Mouse (Mus musculus) kidney, adult 2 months (tissue): ENCODE measurements around the gene Faap20. TPM values are rescaled to one million over a fixed set of nuclear protein-coding genes. Genes with fewer than 3 reads are reported as not detected.

Source experiments
- DNase-seq: peaks from one replicate; pipeline ENCODE4 v3.0.0; 2021
- H3K27ac ChIP-seq: fragments of 200-500 bp; 2 replicates; pipeline ENCODE4 v1.5.1; 2012; ENCODE audit warnings: low read depth, low read length, control low read depth, inconsistent platforms; ENCODE audit not compliant: insufficient read depth
- H3K27me3 ChIP-seq: fragments of 200-500 bp; replicated peaks from 2 replicates; pipeline ENCODE4 v1.6.1; 2012; ENCODE audit warnings: mild to moderate bottlenecking, moderate library complexity, low read length, inconsistent platforms; ENCODE audit not compliant: control insufficient read depth, insufficient read depth
- H3K36me3 ChIP-seq: fragments of 200-500 bp; 2 replicates; pipeline ENCODE4 v1.6.1; 2012; ENCODE audit warnings: mild to moderate bottlenecking, moderate library complexity, low read length, inconsistent platforms; ENCODE audit not compliant: control insufficient read depth, insufficient read depth
- H3K4me1 ChIP-seq: fragments of 200-500 bp; 2 replicates; pipeline ENCODE4 v1.6.1; 2011; ENCODE audit warnings: low read length; ENCODE audit not compliant: control insufficient read depth, insufficient read depth
- H3K4me3 ChIP-seq: fragments of 200-500 bp; 2 replicates; pipeline ENCODE4 v1.5.1; 2011; ENCODE audit warnings: mild to moderate bottlenecking, low read depth, low read length, control low read depth; ENCODE audit not compliant: insufficient read depth
- CTCF ChIP-seq: fragments of 200-500 bp; conservative IDR thresholded peaks from 2 replicates; pipeline ENCODE4 v1.5.1; 2011; ENCODE audit warnings: low read depth, mild to moderate bottlenecking, control low read depth, low read length, moderate library complexity, mixed read lengths; ENCODE audit not compliant: insufficient read depth, insufficient read length
- POLR2A ChIP-seq: fragments of 200-500 bp; IDR thresholded peaks from one replicate; pipeline ENCODE4 v1.6.1; 2011; ENCODE audit warnings: low read depth, low read length, control low read depth
- WGBS: fragments of 180-500 bp; shearing (Covaris S2); methylation state at CpG from one replicate; pipeline ENCODE4 v1.1.7; 2018; 5-methylcytosine and 5-hydroxymethylcytosine counted together
- polyA plus RNA-seq: library from polyadenylated mRNA; depleted of rRNA; stranded (reverse); fragments of >200 nt; gene quantifications from 2 replicates; pipeline ENCODE4 v1.2.3, GENCODE M21; 2012

The Faap20 gene
- polyA plus RNA-seq, 1 experiment: 68.9 TPM

DNA sequence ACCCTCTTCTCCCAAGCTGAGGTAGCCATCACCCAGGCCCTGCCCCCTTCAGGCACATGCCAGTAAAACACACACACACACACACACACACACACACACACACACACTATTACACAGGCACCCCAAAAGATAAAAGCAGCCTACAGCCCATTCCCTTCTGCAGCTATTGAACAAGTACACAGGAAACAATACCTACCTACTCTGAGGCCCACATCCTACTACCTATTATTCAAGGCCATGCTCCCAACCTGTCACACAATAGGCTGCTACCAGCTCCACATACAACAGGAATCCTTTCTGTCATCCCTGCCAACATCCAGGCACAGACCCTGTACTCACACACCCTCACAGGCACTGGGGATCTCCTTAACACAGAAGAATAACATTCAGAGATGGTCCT lies 40.5 kb upstream of the Faap20 start:
- H3K4me1 ChIP-seq: peaks cover 68% of the 10 kb centered on the region
- H3K4me3 ChIP-seq: no peak overlapping the region
- TF ChIP-seq CTCF (no peak), POLR2A (no peak)
- no peaks in the 10 kb centered on the region for H3K27me3 ChIP-seq
- DNase-seq: no peak
- no peaks in the 10 kb centered on the region for H3K36me3 ChIP-seq
- H3K27ac ChIP-seq: no peak overlapping the region

DNA sequence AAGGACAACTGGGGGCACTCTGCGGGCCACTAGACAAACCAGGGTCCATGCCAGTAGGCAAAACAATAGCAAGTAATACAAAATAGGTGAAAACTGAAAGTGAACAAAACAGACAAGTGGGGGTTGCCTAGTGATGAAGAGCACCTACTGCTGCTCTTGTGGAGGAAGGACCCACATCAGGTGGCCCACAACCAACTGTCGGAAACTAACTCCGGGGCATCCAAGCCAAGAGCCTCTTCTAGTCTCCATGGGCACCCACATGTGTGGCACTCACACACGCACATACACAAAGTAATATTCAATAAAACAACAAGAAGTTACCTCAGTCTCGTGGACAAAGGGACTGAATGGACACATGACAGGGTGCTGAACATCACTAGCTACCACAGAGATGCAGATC lies 40.1 kb upstream of the Faap20 start:
- 87% methylated on average over 5 of the region's 5 CpGs for WGBS
- no peak overlapping the region for H3K27ac ChIP-seq
- H3K27me3 ChIP-seq: no peaks in the 10 kb centered on the region
- H3K4me3 ChIP-seq: no peak overlapping the region
- H3K36me3 ChIP-seq: no peaks in the 10 kb centered on the region
- no peak for DNase-seq
- H3K4me1 ChIP-seq: peaks cover 69% of the 10 kb centered on the region
- TF ChIP-seq POLR2A: no peak
- TF ChIP-seq CTCF: no peak

DNA sequence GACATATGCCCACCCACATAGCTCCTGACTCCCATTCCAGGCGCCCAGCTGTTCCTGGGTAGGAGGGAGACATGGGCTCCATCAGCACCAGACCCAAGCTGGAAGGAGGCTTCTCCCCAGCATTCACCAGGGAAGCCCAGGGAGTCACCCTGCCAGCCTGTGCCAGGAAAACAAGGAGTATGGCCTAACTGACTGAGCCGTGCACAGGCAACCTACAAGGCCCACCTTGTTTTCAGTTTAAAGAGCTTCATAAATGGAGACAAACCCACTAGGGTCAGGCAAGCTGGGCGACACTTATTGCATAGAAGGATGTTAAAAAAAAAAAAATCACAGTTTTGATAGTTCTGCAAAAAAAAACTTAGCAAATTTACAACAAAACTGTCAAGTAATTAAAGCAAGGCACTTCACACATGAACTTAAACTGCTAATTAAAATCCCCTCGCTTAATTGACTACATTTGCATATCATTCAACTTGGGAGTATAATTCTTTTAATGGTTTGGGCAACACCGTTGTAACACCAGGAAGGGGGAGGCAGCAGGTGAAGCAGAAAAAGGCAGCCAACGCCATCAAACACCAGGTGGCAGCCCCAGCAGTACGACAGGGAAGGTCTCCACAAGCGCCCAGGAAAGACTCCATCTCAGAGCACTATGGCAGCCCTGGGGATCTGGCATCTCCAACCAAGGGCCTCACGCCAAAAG lies 36.4 kb upstream of the Faap20 start:
- Histone ChIP-seq H3K4me1 (peaks cover 72% of the 10 kb centered on the region), H3K36me3 (no peaks in the 10 kb centered on the region), H3K27me3 (no peaks in the 10 kb centered on the region), H3K27ac (no peak overlapping the region), H3K4me3 (no peak overlapping the region)
- 41% methylated on average over 9 of the region's 9 CpGs for WGBS
- no peak for DNase-seq
- TF ChIP-seq POLR2A (no peak), CTCF (no peak; the same call in 1 of the 2 replicates)

DNA sequence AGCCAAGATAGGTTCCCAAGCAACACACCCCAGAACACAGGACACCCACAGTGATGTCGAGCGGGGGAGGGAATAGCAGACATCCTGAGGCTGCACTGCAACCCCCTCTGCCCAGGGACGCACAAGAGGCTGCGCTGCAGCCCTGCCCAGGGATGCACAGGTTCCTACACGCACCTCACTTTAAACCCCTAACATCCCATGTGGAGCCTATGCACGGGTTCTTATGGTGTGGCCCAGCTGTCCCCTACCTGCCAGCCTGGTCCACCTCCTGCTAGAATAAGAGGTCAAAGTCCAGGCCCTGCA lies 35.9 kb upstream of the Faap20 start:
- WGBS: 64% methylated on average over 6 of the region's 6 CpGs
- TF ChIP-seq POLR2A (no peak), CTCF (no peak)
- DNase-seq: no peak

DNA sequence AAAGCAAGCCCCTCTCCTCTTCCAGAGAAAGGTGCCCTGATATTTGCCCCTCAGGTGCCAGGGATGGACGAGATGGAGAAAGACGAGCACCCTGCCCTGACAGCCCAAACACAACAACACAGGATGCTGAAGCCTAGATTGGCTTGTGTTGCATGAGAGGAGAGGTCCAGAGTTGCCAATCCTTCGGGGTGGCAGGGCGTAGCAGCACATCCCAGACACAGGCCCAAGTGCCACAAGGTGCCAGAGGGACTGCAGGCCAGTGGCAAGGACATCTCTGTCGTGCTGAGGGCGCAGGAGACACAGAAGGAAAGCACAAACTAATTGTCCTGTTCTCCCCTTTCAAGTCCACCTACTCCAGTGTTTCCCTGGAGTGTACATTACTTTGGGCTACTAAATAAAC lies 35.4 kb upstream of the Faap20 start:
- Histone ChIP-seq H3K36me3 (no peaks in the 10 kb centered on the region), H3K4me3 (no peak overlapping the region), H3K27ac (no peak overlapping the region), H3K27me3 (no peaks in the 10 kb centered on the region), H3K4me1 (peaks cover 73% of the 10 kb centered on the region)
- no peak for DNase-seq
- 51% methylated on average over 6 of the region's 6 CpGs for WGBS
- no peak for TF ChIP-seq POLR2A
- no peak for TF ChIP-seq CTCF

More for the DNA sequence above, 35.9 kb upstream of the Faap20 start:
- peaks cover 72% of the 10 kb centered on the region for H3K4me1 ChIP-seq
- no peak overlapping the region for H3K4me3 ChIP-seq
- no peak overlapping the region for H3K27ac ChIP-seq
- H3K27me3 ChIP-seq: no peaks in the 10 kb centered on the region
- H3K36me3 ChIP-seq: no peaks in the 10 kb centered on the region

- no peak for DNase-seq
- WGBS: 52% methylated on average over 10 of the region's 10 CpGs
- Histone ChIP-seq H3K36me3 (no peaks in the 10 kb centered on the region), H3K27me3 (no peaks in the 10 kb centered on the region), H3K4me1 (peaks cover 73% of the 10 kb centered on the region), H3K4me3 (no peak overlapping the region), H3K27ac (no peak overlapping the region)
- TF ChIP-seq CTCF (no peak), POLR2A (no peak)
Observed at GRCm38 (mm10) chr4:155214793-155215192, 34.8 kb upstream of the Faap20 start.

DNA sequence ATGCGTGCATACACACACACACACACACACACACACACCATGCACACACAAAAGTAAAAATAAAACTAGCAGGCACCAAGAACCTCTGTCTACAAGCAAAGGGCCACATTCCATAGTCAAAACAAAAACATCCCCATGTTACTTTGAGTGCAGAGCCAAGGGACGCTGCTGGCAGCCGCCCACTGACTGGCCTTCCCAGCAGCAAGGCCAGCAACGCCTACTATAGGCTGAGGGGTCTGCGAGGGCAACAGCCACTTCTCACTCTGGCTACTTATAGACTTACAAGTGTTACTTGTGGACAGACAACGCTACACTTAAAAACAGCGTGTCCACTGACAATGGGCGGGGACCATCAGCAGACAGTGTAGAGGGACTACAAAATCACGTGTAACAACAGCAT lies 34.4 kb upstream of the Faap20 start:
- Histone ChIP-seq H3K4me1 (peaks cover 77% of the 10 kb centered on the region), H3K27me3 (no peaks in the 10 kb centered on the region), H3K36me3 (no peaks in the 10 kb centered on the region), H3K4me3 (no peak overlapping the region), H3K27ac (no peak overlapping the region)
- WGBS: 39% methylated on average over 9 of the region's 9 CpGs
- no peak for DNase-seq
- no peak for TF ChIP-seq CTCF
